Mouse (Mus musculus) frontal cortex, adult 2 months (tissue): ENCODE measurements around the gene Cst7. TPM values are rescaled to one million over a fixed set of nuclear protein-coding genes. Genes with fewer than 3 reads are reported as not detected.
"Not testable (repeated sequence)": the region's sequence is repeated elsewhere in the genome, so short reads cannot be mapped to it uniquely, and the experiment has no call there.

Experiments
- DNase-seq, 2 experiments: peaks; one replicate each; pipeline ENCODE4 v3.0.0; 2022; ENCODE audit warnings: low spot score in 1 of 2; ENCODE audit errors: extremely low spot score in 1 of 2
- polyA plus RNA-seq: library from polyadenylated mRNA; depleted of rRNA; stranded (reverse); fragments of >200 nt; gene quantifications from 2 replicates; pipeline ENCODE4 v1.2.3, GENCODE M21; 2012; rRNA removed

The Cst7 gene
- 0.48 and 1.1 TPM in 2 replicates for polyA plus RNA-seq

DNA sequence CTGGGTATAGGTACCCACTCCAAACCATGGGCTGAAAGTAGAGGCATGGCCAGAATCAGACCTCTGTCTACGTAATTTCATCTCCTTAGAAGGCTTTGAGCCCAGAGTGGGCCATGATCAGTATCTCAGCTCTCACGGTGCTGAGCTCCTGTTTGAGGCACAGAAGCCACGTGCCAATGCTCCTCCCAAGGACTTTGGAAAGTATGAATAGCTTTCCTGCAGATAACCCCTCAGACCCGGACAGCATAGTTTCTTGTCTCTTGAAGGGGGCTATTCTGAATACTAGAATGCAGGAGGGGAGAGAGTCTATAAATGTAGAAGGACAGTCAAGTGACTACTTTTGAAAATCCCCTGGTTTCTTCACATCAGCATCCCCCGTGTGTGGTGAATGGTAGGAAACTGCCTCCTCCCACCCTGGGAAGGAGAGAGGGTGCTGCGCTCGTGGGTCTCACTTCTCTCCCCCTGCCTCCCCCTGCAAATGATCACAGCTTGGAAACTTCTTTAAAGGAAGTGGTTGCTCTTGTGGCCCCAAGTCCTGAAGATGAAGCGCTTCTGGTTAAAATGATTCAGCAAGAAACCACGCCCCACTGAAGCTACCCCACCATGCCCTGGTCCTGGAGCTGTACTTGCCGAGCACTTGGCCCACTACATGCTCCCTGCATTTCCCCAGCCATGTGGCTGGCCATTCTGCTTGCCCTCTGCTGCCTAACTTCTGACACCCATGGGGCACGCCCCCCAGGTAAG lies at the start of gene Cst7:
Cst7 (plus strand) TSS at position 569 of the 744 bp plus-strand sequence.
- DNase-seq: no peak

- no peak for DNase-seq
Measured at GRCm38 (mm10) chr2:150525703-150526207, 44.5 kb upstream of the Cst7 start.

GRCm38 (mm10) chr2:150549576-150549975 lies 20.6 kb upstream of the Cst7 start:
- not testable (repeated sequence) for DNase-seq

DNA sequence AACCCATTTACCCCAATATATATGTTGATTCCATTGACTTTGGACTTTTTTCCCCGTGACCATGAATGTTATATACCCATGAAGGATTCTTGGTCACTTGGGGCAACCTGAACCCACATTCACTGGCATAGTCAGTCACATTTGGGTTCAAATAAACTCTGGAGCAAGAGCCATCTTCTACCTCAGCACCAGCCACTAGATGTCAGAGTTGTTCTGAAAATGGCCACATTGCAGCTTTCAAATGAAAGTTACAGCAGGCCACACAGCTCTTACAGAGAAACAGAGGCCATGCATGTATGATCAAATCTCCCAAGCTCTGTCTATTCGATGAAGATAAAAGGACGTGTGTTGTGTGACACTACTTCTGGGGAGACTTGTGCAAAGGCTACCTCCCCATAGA lies 11.6 kb upstream of the Cst7 start:
- peak in 1 of 2 experiments; percentile 67 for DNase-seq

GRCm38 (mm10) chr2:150567051-150567450 lies 3.2 kb upstream of the Cst7 start:
- no peak for DNase-seq

DNA sequence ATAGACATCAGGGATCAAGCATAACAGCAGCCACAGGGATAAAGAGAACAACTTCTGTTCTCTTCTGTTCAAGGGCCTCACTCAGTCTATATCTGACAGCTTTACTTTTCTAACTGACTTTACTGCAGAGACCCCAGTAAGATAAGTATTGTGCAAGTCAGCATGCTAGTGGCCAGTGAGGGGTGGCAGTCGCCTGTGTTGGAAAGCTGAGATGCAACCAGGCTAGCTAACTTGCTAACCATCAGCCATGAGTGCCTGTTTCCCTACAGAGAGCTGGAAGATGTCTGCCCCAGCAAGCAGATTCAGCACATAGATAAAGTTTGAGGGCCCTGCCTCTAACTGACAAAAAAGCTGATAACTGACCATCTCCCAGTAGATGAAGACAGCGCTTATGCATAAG lies 546 bp downstream of the Cst7 start:
- DNase-seq: no peak

- no peak for DNase-seq
Measured at GRCm38 (mm10) chr2:150572463-150572862, 2.2 kb downstream of the Cst7 start.

GRCm38 (mm10) chr2:150576256-150576655 lies 6.0 kb downstream of the Cst7 start:
- no peak for DNase-seq

- no peak for DNase-seq
Measured at GRCm38 (mm10) chr2:150578603-150579002, 8.4 kb downstream of the Cst7 start.

DNA sequence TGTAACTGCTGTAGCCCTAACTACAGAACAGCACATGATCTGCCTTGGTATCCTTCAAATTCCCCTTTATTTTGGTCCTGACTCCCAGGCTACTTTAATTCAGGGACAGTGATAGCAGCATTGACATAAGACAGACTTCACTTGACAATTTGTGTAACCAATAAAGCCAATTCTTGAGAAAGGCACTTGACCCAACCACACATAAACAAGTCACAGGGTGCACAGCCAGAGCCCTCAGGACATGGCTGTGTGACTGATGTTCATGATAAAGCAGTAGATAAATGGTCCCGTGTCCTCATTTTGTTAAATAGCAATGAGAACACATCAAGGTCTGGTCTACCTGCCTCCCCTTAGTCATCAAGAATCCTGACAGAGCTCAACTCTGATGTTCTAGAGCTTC lies 9.4 kb downstream of the Cst7 start:
- DNase-seq: no peak

DNA sequence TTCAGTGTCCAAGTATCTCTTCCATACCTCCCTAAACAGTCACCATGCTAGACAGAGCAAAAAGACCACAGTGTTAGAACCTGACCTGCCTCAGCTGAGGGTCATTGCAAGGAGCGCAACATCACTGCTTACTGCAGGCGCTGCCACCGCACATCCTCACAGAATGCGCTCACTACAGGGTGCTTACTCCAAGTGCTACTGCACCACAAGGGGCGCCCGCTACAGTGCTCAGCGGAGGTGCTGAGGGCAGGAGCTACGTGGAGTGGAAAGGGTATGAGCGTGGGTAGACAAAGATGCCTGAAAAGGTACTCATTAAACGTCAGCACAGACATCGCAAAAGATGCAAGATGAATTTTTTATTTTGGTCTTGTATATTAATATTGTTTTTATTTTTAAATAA lies 18.9 kb downstream of the Cst7 start:
- no peak for DNase-seq

- DNase-seq: no peak
Measured at GRCm38 (mm10) chr2:150595411-150596190, 25.4 kb downstream of the Cst7 start.

- no peak for DNase-seq
Measured at GRCm38 (mm10) chr2:150600263-150600662, 30.0 kb downstream of the Cst7 start.

- DNase-seq: no peak
Measured at GRCm38 (mm10) chr2:150602166-150602565, 32.0 kb downstream of the Cst7 start.

DNA sequence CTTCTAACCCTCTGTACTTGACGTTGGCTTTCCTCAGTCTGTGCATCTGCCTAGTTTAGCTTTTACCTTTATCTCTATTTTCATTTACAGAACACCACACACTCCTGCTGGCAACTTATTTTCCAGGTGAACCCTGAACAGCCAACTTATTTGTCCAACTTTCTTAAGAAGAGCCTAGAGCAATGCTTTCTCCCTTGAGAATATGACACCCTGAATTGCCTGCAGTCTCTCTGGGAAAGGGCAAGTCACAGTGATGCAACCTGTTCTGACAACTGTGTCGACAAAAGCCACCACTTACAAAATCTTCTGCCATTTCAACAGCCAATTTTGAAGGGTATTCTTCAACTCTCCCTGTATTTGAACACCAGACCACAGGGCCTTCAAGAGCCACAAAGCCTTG lies 34.6 kb downstream of the Cst7 start:
- DNase-seq: no peak

DNA sequence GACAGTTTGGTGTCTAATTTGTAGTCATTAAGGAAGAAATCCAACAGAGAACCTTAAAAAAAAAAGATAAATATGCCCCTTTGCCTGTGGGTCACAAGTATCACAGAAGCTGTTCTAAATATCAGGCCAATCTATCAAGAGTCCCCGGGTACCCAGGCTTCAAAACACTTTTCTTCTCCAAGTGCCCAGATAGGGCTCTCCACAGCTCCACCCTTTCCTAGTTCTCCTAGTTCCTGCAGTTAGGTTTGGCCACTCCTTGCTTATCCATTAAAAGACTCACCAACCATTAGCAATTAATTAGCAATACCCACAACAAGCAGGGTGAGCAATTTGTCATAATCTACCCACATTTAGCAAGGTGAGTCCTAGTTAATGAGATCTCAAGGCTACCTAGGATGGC lies 36.9 kb downstream of the Cst7 start:
- no peak for DNase-seq

DNA sequence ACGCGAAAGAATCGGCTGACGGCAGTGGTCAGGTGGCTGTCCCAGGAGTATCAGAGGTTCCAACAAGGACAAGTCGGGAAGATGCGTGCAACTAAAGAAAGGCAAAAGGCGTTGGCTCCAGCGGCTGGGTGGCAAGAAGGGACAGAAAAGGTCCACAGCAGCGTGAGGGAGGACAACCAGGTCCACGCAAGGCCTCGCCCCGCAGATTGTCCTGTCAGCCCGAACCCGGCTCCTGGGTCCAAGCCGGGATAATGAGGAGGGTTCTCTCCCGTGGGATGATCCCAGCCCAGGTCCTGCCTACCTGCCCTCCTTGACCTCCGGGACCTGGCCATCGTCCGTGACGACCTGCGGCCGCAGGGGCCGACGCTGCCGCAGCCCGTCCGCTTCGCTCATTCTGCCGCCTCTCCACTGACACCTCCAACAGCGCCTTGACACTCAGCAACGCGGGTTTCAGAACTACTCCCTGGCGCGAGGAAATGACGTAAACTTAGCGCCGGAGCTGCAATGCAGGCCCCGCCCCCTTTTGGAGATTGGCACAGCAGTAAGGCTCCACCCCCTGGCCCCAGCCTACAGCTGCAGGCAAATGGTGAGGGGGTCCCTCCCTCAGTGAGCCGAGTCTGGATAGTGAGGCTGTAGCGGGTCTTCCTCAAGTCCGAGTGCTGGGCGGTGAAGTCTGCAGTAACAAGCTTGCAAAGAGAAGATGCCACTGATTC lies 38.0 kb downstream of the Cst7 start, which contains the start of gene Apmap:
Apmap (minus strand) TSS at position 481 of the 713 bp plus-strand sequence.
- peak; percentile 96 to 99 for DNase-seq

GRCm38 (mm10) chr2:150608872-150609560 lies 38.8 kb downstream of the Cst7 start:
- peak; percentile 69 to 95 for DNase-seq

GRCm38 (mm10) chr2:150610097-150610496 lies 39.9 kb downstream of the Cst7 start:
- no peak for DNase-seq

GRCm38 (mm10) chr2:150621698-150622097 lies 51.5 kb downstream of the Cst7 start:
- DNase-seq: no peak
